Mouse (Mus musculus): ENCODE measurements around the gene Gm525.
A peak's percentile ranks its signal among the peaks of the same experiment; 100 is the strongest.
"Not testable (repeated sequence)": the region's sequence is repeated elsewhere in the genome, so short reads cannot be mapped to it uniquely, and the experiment has no call there.

The Gm525 gene

DNA sequence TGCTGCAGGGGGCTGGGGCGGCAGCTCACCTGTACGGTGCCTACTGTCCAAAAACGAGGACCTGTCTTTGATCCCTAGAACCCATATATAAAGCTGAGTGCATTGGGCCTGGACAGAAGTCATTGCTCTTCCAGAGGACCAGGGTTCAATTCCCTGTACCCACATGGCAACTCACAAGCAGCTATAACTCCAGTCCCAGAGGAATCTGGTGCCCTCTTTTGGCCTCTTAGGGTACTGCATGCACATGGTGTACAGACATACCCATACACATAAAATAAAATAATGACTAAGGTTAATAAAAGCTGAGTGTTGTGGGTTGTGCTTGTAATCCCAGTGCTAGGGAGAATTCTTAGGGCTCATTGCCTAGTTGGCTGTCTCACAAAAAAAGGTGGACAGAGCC, 8.3 kb upstream of the Gm525 start:
- DNase-seq = no peak

DNA sequence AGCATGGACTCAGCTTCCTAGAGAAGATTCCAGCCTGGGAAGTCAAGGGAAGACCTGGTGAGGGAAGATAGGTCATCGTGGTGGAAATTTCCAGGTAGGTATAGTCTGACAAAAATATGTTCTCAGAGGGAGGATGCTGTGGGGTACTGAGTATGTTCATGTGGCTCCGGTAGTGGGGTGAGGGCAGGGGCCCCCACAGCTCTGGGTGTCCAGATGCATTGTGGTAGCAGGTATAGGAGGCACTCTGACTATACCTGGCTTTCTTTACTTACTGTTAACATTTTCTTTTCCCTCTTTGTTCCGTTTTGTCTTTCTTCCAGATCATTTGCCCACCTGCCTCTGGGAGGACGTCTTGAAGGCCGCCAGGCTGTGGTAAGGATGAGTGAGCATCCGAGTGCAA, 7.5 kb upstream of the Gm525 start:
- DNase-seq = no peak

- no peak for DNase-seq
Observed at GRCm38 (mm10) chr11:89066750-89067149, 6.9 kb upstream of the Gm525 start, which contains the start of gene Dgke. Gene Dgke (minus strand): TSS chr11:89066850.

DNA sequence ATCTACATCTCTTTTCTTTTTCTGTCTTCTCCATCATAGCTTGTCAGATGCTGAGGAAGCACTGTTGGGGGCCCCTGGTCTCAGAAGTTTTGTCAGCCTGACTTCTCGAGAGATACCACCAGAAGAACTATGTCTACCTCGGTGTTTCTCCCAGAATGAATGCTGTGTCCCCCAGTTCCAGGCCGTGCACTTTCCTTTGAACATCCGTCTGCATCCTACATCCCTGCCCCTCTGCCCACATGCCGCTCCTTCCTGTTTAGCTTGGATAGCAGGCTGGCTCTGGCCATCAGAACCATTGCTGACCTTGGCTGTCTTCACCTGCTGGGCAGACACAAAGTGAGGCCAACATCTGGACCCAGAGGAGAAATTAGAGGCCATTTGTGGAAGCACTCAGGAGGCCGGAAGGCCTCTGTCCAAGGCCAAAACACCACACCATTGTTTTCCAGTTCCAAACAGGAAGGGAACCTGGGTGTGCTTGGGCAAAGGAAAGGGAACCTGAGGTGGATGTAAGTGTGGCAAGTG, 6.3 kb upstream of the Gm525 start:
- DNase-seq = no peak

- no peak for DNase-seq
Observed at GRCm38 (mm10) chr11:89067871-89068490, 5.7 kb upstream of the Gm525 start.

DNA sequence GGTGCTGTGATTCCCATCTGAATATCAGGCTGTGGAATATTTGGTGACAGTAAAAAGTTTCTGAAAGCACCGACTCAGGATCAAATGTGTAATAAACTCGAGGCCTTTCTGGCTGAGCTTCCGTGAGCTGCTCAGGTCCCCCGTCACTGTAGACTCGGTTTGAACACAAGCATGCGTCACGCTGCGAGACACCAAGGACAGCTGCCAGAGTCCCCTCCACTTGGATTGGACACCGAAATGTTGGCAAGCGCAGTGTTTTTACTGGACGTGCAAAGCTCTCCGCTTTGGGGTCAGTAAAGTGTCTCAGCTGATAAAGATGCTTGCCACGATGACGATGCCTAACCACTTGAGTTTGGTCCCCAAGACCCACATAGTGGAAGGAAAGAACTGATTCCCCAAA, 5.0 kb upstream of the Gm525 start:
- no peak for DNase-seq

- DNase-seq = no peak
Observed at GRCm38 (mm10) chr11:89069303-89069702, 4.3 kb upstream of the Gm525 start.

DNA sequence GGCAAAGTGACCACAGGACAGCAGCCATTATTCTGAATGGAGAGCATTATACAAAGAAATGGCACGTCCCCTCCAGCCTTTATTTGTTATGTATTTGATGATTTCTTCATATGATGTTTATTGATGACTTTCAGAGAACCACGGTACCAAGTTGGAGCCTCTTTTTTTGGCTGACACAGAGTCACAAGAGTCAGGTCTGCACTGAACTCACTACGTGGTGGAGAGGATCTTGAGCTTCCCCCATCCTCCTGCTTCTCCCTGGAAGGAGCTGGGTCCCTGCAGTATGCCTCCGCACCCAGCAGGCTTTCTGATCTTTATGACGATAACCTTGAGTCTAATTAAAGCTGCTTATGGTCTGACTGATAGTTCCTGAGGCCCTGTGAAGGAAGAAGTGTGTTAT, 2.1 kb upstream of the Gm525 start:
- DNase-seq = no peak

- no peak for DNase-seq
Observed at GRCm38 (mm10) chr11:89074783-89075413, 1.3 kb downstream of the Gm525 start.

DNA sequence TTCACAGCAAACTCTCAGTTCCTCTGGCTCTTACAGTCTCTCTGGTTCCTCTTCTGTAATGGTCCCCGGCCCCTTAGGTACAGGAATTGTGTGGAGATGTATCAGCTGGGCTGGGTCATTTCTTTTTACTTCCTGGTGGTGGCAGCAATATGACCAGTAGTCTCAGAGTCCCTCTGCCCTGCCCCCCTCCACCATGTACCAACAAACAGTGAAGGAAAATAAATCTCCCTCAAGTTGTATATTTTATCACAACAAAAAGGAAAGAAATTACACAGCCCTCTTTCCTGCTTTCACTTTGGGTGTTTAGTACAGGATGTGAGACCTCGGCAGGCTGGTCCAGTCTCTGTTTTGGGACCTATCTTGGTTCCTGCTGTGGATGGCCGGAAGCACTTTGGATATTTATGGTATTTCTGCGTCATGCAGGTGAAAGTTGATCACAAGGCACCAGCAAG, 2.8 kb downstream of the Gm525 start:
- DNase-seq = no peak

GRCm38 (mm10) chr11:89077601-89078000, 4.0 kb downstream of the Gm525 start:
- no peak for DNase-seq

DNA sequence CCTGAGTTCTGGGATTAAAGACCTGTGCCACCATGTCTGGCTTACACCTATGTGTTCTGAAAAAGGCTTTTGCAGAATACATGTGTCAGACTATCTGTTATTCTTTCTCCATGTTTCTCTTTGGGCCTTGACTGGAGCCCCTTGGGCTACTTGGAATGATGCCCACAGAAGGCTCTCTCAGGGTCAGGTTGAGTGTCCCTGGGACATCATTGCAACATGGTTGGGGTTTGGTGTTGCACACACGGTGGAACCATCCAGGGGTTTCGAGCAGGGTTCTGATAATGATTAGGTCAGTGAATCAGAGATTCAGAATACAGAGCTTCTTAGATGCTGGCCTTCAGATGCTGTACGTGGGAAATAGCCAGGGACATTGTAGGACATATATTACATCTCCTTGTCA, 4.7 kb downstream of the Gm525 start:
- no peak for DNase-seq

GRCm38 (mm10) chr11:89078996-89079680, 5.5 kb downstream of the Gm525 start:
- DNase-seq = no peak

GRCm38 (mm10) chr11:89081906-89082305, 8.3 kb downstream of the Gm525 start:
- DNase-seq = not testable (repeated sequence)

DNA sequence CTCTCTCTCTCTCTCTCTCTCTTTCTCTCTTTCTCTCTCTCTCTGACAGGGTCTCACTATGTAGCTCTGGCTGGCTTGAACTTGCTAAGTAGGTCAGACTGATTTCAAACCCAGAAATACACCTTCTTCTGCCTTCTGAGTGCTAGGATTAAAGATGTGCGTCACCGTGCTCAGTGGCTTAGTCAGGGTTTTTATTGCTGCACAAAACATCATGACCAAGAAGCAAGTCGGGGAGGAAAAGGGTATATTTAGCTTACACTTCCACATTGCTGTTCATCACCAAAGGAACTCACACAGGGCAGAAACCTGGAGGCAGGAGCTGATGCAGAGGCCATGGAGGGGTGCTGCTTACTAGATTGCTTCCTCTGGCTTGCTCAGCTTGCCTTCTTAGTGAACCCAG, 9.1 kb downstream of the Gm525 start:
- DNase-seq = not testable (repeated sequence)

- peak; percentile 50 for DNase-seq
Observed at GRCm38 (mm10) chr11:89084601-89085000, 11.0 kb downstream of the Gm525 start.

- no peak for DNase-seq
Observed at GRCm38 (mm10) chr11:89086208-89086809, 12.7 kb downstream of the Gm525 start.

DNA sequence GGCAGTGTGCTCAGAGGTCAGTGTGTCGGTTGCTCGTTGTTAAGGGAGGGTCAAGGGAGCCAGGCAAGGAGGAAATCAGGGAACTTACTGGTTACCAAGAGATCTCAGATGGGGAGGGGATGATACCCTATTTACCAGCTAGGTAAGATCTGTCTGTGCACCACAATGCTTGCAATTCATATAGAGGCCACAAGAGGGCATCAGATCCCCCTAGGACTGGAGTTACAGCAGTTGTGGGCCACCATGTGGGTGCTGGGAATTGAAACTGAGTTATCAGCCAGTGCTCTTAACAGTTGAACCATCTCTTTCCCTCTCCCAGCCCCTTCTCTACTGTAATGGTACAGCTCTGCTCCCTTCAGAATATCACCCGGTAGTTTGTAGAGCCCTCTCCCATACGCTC, 15.1 kb downstream of the Gm525 start:
- no peak for DNase-seq

- DNase-seq = not testable (repeated sequence)
Observed at GRCm38 (mm10) chr11:89090359-89090758, 16.7 kb downstream of the Gm525 start.

DNA sequence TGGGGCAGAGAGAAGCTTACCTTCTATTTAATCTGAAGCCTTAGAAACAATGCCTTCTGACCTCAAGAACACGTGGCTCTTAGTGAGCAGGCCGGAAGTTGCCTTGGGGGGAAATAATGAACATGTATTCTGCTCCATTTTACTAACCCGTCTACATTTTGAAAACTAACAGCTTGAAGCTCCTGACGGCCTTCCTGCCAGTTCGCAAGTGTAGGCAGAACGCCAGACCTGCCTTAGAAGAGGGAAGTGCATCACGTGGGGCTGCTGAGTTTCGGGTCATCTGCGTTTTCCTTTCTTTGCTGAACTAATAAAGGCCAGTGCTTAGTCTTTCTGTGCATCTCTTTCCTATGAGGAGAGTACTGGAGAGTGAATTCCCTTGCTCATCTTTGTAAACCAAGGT, 19.1 kb downstream of the Gm525 start:
- no peak for DNase-seq

- DNase-seq = no peak
Observed at GRCm38 (mm10) chr11:89095306-89095705, 21.7 kb downstream of the Gm525 start.

- not testable (repeated sequence) for DNase-seq
Observed at GRCm38 (mm10) chr11:89097292-89097691, 23.7 kb downstream of the Gm525 start.

DNA sequence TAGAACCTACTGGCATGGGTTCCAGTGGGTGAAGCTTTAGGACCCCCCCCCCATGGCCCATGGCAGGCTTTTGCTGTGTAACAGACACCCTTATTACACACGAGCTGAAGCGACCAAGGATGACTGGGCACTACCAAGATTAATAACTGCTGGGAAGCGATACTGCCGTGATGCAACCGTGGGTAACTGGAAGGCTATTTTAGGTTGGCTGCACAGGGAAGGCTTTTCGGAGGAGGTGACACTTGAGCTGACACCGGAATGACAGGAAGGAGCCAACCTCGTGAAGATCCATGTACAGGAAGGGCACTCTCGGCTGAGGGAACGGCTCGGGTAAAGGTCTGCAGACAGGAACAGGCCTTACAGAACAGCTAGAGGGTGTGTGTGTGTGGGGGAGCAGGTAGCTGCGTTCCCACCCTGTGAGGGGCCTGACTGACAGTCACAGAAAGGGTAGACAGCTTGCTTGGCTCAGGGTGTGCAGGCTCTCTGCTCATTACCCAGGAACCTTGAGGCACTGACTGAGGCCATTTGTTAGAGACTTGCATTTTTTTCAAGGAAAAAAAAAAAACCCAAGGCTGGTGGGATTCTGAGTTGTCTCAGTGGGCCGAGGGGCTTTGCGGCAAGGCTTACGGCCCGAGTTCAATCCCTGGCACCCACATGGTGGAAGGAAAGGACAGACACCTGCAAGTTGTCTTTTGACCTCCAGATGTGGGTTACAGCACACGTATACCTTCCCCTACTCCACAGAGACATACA, 24.6 kb downstream of the Gm525 start:
- DNase-seq = no peak
